Mouse (Mus musculus) cortical plate, adult 2 months (tissue): ENCODE measurements around the gene Pigk. TPM values are rescaled to one million over a fixed set of nuclear protein-coding genes. Genes with fewer than 3 reads are reported as not detected.

ENCODE experiments used
- H3K27ac ChIP-seq: fragments of 200-500 bp; 2 replicates; pipeline ENCODE4 v1.5.1; 2012; ENCODE audit warnings: low read length, control low read depth, inconsistent platforms; ENCODE audit not compliant: insufficient read depth
- H3K4me1 ChIP-seq: fragments of 200-500 bp; 2 replicates; pipeline ENCODE4 v1.6.1; 2011; ENCODE audit warnings: low read length; ENCODE audit not compliant: control insufficient read depth, insufficient read depth
- H3K4me3 ChIP-seq: fragments of 200-500 bp; 2 replicates; pipeline ENCODE4 v1.5.1; 2011; ENCODE audit warnings: mild to moderate bottlenecking, low read length, control low read depth; ENCODE audit not compliant: insufficient read depth
- CTCF ChIP-seq: fragments of 200-500 bp; IDR thresholded peaks from 2 replicates; pipeline ENCODE4 v1.5.1; 2011; ENCODE audit warnings: mild to moderate bottlenecking, control low read depth, low read length; ENCODE audit not compliant: insufficient read depth; ENCODE audit errors: extremely low read depth
- POLR2A ChIP-seq: fragments of 200-500 bp; IDR thresholded peaks from 2 replicates; pipeline ENCODE4 v1.6.1; 2011; ENCODE audit warnings: mild to moderate bottlenecking, low read length, control low read depth; ENCODE audit not compliant: insufficient read depth; ENCODE audit errors: extremely low read depth
- polyA plus RNA-seq: library from polyadenylated mRNA; depleted of rRNA; stranded (reverse); fragments of >200 nt; gene quantifications from 2 replicates; pipeline ENCODE4 v1.2.3, GENCODE M21; 2012; rRNA removed

Gene Pigk
- polyA plus RNA-seq, 1 experiment: 25.2 TPM

GRCm38 (mm10) chr3:152993608-152994007 lies 279.7 kb downstream of the Pigk start:
- H3K4me3 ChIP-seq: no peak overlapping the region
- H3K27ac ChIP-seq: no peak overlapping the region
- no peaks in the 10 kb centered on the region for H3K4me1 ChIP-seq
- TF ChIP-seq POLR2A (no peak), CTCF (no peak)

GRCm38 (mm10) chr3:152998106-152998505 lies 284.2 kb downstream of the Pigk start:
- no peak for TF ChIP-seq POLR2A
- no peak for TF ChIP-seq CTCF
- Histone ChIP-seq H3K27ac (no peak overlapping the region), H3K4me3 (no peak overlapping the region)

GRCm38 (mm10) chr3:152998901-152999300 lies 285.0 kb downstream of the Pigk start:
- no peaks in the 10 kb centered on the region for H3K4me1 ChIP-seq

More at GRCm38 (mm10) chr3:152998106-152998505, 284.2 kb downstream of the Pigk start:
- H3K4me1 ChIP-seq: no peaks in the 10 kb centered on the region

GRCm38 (mm10) chr3:153006893-153007292 lies 293.0 kb downstream of the Pigk start:
- H3K27ac ChIP-seq: no peak overlapping the region
- TF ChIP-seq CTCF: no peak
- no peak for TF ChIP-seq POLR2A
- no peak overlapping the region for H3K4me3 ChIP-seq
- no peaks in the 10 kb centered on the region for H3K4me1 ChIP-seq

More at GRCm38 (mm10) chr3:152998901-152999300, 285.0 kb downstream of the Pigk start:
- TF ChIP-seq CTCF (no peak), POLR2A (no peak)
- Histone ChIP-seq H3K4me3 (no peak overlapping the region), H3K27ac (no peak overlapping the region)

- TF ChIP-seq CTCF (no peak), POLR2A (no peak)
- Histone ChIP-seq H3K4me1 (no peaks in the 10 kb centered on the region), H3K4me3 (no peak overlapping the region), H3K27ac (no peak overlapping the region)
Observed at GRCm38 (mm10) chr3:153016355-153016754, 302.5 kb downstream of the Pigk start.

GRCm38 (mm10) chr3:153018051-153018450 lies 304.2 kb downstream of the Pigk start:
- Histone ChIP-seq H3K4me3 (no peak overlapping the region), H3K27ac (no peak overlapping the region), H3K4me1 (no peaks in the 10 kb centered on the region)
- TF ChIP-seq CTCF (no peak), POLR2A (no peak)

- no peak overlapping the region for H3K4me3 ChIP-seq
- TF ChIP-seq CTCF (no peak), POLR2A (no peak)
- no peaks in the 10 kb centered on the region for H3K4me1 ChIP-seq
- H3K27ac ChIP-seq: no peak overlapping the region
Observed at GRCm38 (mm10) chr3:153024016-153024415, 310.1 kb downstream of the Pigk start.

Other genes starting within 250 kb of the Pigk start
- 53.8 and 59.7 TPM in 2 replicates for gene Ak5, start 45.7 kb upstream of the Pigk start, polyA plus RNA-seq